Mouse (Mus musculus) left cerebral cortex, postnatal 4 days (tissue): ENCODE measurements around the gene Marcksl1. TPM values are rescaled to one million over a fixed set of nuclear protein-coding genes. Genes with fewer than 3 reads are reported as not detected.

ENCODE experiments used
- DNase-seq: peaks from one replicate; pipeline ENCODE4 v3.0.0-alpha.2; 2022
- intact Hi-C: fragments of 180-260 bp; cut with DNase I; formaldehyde crosslinking; loops from one replicate; pipeline ENCODE4 v1.15.1; 2025
- microRNA-seq: library from miRNA; unstranded; fragments of <30 nt; microRNA quantifications from one replicate; pipeline ENCODE4 v1.2.0, GENCODE M21; 2022
- total RNA-seq, 2 experiments: library from RNA; stranded (reverse); gene quantifications; 2 replicates each; pipeline ENCODE4 v1.2.3; 2021

Gene Marcksl1
- total RNA-seq, 2 experiments from 2014 or later = 1,277 to 1,311 TPM

- intact Hi-C loops = no loop called here
- DNase-seq = peak; percentile 52
These were observed 42.1 kb downstream of the Marcksl1 start for GRCm38 (mm10) chr4:129555421-129555861.

- intact Hi-C loops = no loop called here
- no peak for DNase-seq
These were observed 42.6 kb downstream of the Marcksl1 start for GRCm38 (mm10) chr4:129555862-129556531.

GRCm38 (mm10) chr4:129556532-129557223, 43.3 kb downstream of the Marcksl1 start:
- intact Hi-C loops = no loop called here
- DNase-seq = peak; percentile 91

GRCm38 (mm10) chr4:129557256-129557808, 44.0 kb downstream of the Marcksl1 start:
- intact Hi-C loops = no loop called here
- DNase-seq = no peak

- no peak for DNase-seq
- intact Hi-C loops = no loop called here
These were observed 45.1 kb downstream of the Marcksl1 start for GRCm38 (mm10) chr4:129558321-129558955.

GRCm38 (mm10) chr4:129561184-129561583, 47.8 kb downstream of the Marcksl1 start:
- intact Hi-C loops = no loop called here
- DNase-seq = no peak

- intact Hi-C loops = no loop called here
- DNase-seq = no peak
These were observed 50.3 kb downstream of the Marcksl1 start for GRCm38 (mm10) chr4:129563718-129564117.

- intact Hi-C loops = no loop called here
- DNase-seq = no peak
These were observed 51.8 kb downstream of the Marcksl1 start for GRCm38 (mm10) chr4:129565139-129565538.

Small RNA genes lying within 50 kb of the gene (microRNA-seq; reads per million reads assigned to microRNA genes)
- gene Mir8119 = not detected

Other genes with a start within 250 kb of the Marcksl1 start
- gene Sync, start 226.0 kb upstream of the Marcksl1 start, total RNA-seq = 1 to 10 TPM in 1 of 2 experiments, under 1 TPM in 1; 0.58 to 1.6 TPM
- gene Rbbp4, start 178.2 kb upstream of the Marcksl1 start, total RNA-seq = 100 to 1,000 TPM; 156 to 186 TPM
- gene Zbtb8os, start 177.9 kb upstream of the Marcksl1 start, total RNA-seq = 10 to 100 TPM; 18.0 to 18.5 TPM
- 10 to 100 TPM in 1 of 2 experiments, 1 to 10 TPM in 1; 9.8 to 11.3 TPM for gene Zbtb8a, start 135.5 kb upstream of the Marcksl1 start, total RNA-seq
- gene Zbtb8b, start 72.7 kb upstream of the Marcksl1 start, total RNA-seq = 1 to 10 TPM; 6.3 to 6.6 TPM
- 10 to 100 TPM; 38.5 to 40.7 TPM for gene Bsdc1, start 52.0 kb upstream of the Marcksl1 start, total RNA-seq
- 1 to 10 TPM; 1.0 TPM for gene Tssk3, start 22.6 kb upstream of the Marcksl1 start, total RNA-seq
- not detected for gene Fam229a, start 22.4 kb upstream of the Marcksl1 start, total RNA-seq
- 10 to 100 TPM; 39.8 to 43.5 TPM for gene Hdac1, start 29.1 kb downstream of the Marcksl1 start, total RNA-seq
- gene Lck, start 60.1 kb downstream of the Marcksl1 start, total RNA-seq = 10 to 100 TPM; 14.1 to 15.2 TPM
- gene Fam167b, start 65.0 kb downstream of the Marcksl1 start, total RNA-seq = not detected
- 100 to 1,000 TPM; 137 to 143 TPM for gene Eif3i, start 87.1 kb downstream of the Marcksl1 start, total RNA-seq
- 100 to 1,000 TPM in 1 of 2 experiments, 10 to 100 TPM in 1; 99.9 to 102 TPM for gene Tmem234, start 87.1 kb downstream of the Marcksl1 start, total RNA-seq
- 1 to 10 TPM; 3.4 to 4.0 TPM for gene Dcdc2b, start 100.7 kb downstream of the Marcksl1 start, total RNA-seq
- gene Iqcc, start 105.5 kb downstream of the Marcksl1 start, total RNA-seq = 10 to 100 TPM; 26.1 to 28.8 TPM
- 100 to 1,000 TPM; 125 to 131 TPM for gene Ccdc28b, start 110.4 kb downstream of the Marcksl1 start, total RNA-seq
- gene Txlna, start 127.5 kb downstream of the Marcksl1 start, total RNA-seq = 10 to 100 TPM; 39.7 to 44.7 TPM
- gene Kpna6, start 159.2 kb downstream of the Marcksl1 start, total RNA-seq = 10 to 100 TPM; 78.3 to 83.0 TPM
- gene Tmem39b, start 183.3 kb downstream of the Marcksl1 start, total RNA-seq = 10 to 100 TPM; 21.5 to 22.3 TPM
- gene Khdrbs1, start 228.7 kb downstream of the Marcksl1 start, total RNA-seq = 100 to 1,000 TPM; 164 to 166 TPM